Mouse (Mus musculus): ENCODE data around the gene Gtf2ird1.

GRCm38 (mm10) chr5:134342503-134343205, 113.9 kb downstream of the Gtf2ird1 start:
- TF ChIP-seq CTCF (IDR thresholded peaks at IDR 0.05; ENCODE audit: extremely low read depth, insufficient read depth, low read length), result no peak
- no peak for TF ChIP-seq POLR2A (IDR thresholded peaks at IDR 0.05; ENCODE audit: extremely low read depth, insufficient read depth, low read length)
